Mouse (Mus musculus) monocyte, adult 5-6 weeks (primary cell): ENCODE data around the gene Gfpt1. TPM values are rescaled to one million over a fixed set of nuclear protein-coding genes. Genes with fewer than 3 reads are reported as not detected.

Experiments
- ATAC-seq: fragments of 153-309, 156-312 bp; replicated peaks from 2 replicates; pipeline ENCODE4 v1.8.0; 2017; ENCODE audit warnings: mild to moderate bottlenecking; ENCODE audit not compliant: low TSS enrichment, insufficient number of reproducible peaks, severe bottlenecking, poor library complexity, low FRiP score
- total RNA-seq: library from RNA; stranded (forward); fragments of 200-1000, 200-491, 200-594 nt; gene quantifications from 3 replicates; pipeline ENCODE4 v1.2.3, GENCODE M21; 2017

Gfpt1 gene
- total RNA-seq, 1 experiment from 2014 or later: 109 TPM

GRCm38 (mm10) chr6:87121961-87122360 lies 79.3 kb downstream of the Gfpt1 start:
- no peak for ATAC-seq

DNA sequence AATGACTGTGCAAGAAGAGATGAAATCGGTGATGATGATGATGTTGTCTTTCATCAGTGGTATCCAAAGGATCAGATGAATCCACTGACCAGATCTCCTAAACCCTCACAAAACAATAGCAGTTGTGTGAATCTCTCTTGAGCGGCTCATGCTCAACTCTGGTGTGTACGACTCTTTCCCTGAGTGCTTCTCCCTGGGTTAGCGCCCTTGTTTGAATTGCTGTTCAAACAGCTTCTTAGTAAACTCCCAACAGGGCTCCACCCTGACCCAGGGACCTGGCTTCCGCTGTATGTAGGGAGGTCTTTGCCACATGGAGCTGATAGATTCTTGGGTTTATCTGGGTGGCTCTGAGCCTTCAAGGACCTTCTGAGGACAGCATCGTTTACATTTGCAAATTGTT lies 80.8 kb downstream of the Gfpt1 start:
- ATAC-seq: no peak

DNA sequence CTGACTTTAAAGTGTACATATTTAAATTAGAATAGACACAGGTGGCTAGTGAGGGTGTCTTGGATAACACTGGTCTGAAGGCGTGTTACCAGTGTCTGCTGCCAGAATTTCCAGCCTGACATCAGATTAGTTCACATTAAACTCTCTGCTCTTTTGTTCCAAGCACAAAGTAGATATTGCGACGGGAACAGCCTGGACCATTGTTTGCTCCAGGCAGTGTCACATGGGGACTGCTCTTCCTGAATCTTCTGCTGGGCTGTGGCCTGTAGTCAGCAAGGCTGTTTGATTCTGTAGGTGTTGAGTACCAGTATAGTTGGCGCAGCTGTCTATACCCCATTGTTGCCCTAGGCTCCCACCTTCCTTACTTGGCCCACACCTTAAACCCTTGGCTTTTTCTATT lies 81.3 kb downstream of the Gfpt1 start:
- ATAC-seq: no peak

DNA sequence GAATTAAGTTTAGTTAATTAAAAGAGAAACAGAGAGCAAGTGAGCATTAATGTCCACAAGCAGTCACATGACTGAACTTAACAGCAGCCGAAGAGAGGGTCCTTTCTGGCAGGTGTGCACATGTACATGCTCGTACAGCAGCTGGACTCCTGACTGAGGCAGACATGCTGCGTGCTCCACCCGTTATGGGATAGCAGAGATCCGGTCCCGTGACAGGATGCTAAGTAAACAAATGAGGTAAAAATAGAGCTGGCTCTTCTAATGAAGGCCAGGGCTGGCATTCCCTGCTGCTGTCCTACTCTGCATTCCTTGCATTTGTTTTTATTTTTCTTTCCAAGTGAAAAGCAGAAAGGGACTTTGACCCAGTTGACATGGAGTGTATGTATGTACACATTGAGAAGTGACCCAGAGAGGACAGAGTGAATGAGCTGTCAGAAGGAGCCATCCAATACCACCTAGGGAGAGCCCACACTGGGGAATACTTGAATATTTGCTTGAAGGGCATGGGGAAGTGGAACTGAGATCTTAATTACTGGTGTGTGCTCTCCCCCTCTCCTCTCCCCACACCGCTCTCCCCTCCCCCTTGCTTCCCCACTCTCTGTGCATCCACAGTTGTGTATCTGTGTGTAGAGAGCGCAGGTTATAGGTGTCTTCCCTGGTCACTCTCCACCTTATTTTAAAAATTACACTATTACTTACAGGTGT lies 84.6 kb downstream of the Gfpt1 start:
- ATAC-seq: no peak; the same call in 1 of the 2 replicates

- 0 out of 2 replicates have a peak, but pooled peaks have one; percentile 40 for ATAC-seq
Observed at GRCm38 (mm10) chr6:87129861-87130260, 87.2 kb downstream of the Gfpt1 start.

DNA sequence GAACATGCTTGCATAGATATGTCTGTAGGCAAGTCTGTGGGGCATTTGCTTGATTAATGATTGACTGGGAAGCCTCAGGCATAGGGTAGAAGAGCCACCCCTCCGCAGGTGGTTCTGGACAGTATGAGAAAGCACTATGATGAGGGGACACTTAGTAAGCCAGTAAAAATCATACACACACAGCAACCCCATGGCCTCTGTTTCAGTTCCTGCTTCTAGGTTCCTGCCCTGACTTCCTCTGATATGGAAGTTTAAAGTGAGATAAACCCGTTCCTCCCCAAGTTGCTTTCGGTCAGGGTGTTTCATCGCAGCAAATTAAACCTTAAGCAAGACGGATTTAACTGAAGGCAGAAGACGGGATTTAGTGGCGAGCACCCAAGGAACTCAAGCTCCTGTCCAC lies 88.0 kb downstream of the Gfpt1 start:
- ATAC-seq: no peak

DNA sequence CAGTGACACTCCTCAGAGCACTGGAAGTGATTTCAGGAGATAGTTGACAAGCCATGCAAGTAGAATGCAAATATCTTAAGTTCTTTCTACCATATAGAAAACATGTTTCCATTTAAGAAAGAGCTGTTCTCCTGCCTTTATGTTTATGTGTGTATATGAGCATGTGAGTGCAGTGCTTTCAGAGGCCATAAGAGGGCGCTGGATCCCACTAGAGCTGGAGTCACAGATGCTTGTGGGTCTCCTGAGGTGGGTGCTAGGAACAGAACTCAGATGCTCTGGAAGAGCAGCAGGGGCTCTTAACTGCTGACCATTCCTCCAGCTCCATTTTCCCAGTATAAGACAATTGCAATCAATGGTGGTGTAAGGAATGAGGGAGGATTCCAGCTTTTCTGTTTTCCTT lies 88.4 kb downstream of the Gfpt1 start:
- ATAC-seq: no peak

GRCm38 (mm10) chr6:87133520-87133919 lies 90.9 kb downstream of the Gfpt1 start:
- ATAC-seq: no peak

GRCm38 (mm10) chr6:87133966-87134546 lies 91.4 kb downstream of the Gfpt1 start:
- no peak for ATAC-seq

GRCm38 (mm10) chr6:87138479-87138878 lies 95.8 kb downstream of the Gfpt1 start:
- no peak for ATAC-seq

DNA sequence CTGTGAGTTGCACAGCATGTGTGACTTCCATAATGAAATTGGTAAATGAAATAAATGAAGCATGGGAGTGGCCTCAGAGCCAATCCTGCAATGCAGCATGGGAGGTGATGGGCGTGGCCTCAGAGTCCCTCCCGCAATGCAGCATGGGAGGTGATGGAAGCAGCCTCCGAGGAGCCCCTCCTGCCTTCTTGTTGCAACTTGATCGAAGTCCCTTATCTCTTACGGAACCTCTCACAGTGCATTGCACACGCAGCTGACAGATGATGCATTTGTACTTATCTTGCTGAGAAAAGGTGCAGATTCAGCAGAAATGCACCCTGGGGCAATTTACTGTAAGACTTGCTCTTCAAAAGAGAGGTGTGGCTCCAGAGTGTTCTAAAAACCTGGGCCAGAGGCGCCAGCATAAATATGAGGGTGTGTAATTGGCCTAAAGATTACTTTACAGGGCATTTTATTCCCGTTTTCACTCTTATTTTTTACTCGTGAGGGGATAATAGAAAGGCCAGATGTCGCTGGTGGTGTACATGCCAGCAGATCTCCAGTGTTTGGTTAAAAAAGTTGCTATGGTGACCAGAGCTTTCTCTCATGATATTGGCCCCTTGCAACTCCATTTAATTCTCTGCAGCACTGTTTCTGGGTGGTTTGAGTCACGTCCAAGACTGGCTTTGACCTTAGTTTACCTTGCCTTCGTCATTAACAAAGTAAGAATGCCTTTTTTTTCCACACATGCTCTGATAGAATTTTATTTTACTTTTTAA lies 97.3 kb downstream of the Gfpt1 start:
- ATAC-seq: no peak

Other genes with a start within 250 kb of the Gfpt1 start
- 28.8 to 34.7 TPM (median 33.1 TPM) in 3 replicates for gene Anxa4, start 249.3 kb upstream of the Gfpt1 start, total RNA-seq
- gene Aak1, start 193.3 kb upstream of the Gfpt1 start, total RNA-seq: 9.6 to 28.7 TPM (median 14.5 TPM) in 3 replicates
- 44.4 to 57.2 TPM (median 44.7 TPM) in 3 replicates for gene Nfu1, start 33.6 kb upstream of the Gfpt1 start, total RNA-seq
- 0.48 to 1.1 TPM (median 0.53 TPM) in 3 replicates for gene D6Ertd527e, start 61.9 kb downstream of the Gfpt1 start, total RNA-seq